Mouse (Mus musculus) stomach, embryonic 14.5 days (tissue): ENCODE measurements at regions not wholly inside any gene's neighbourhood (a gene's known extent, or its start where the extent isn't known, plus 50 kb on each side); places are given as distances from the start of the nearest gene placed in this dataset.

Experiments
- ATAC-seq: fragments of 200-750 bp; cut with Nextera tagmentation; 2 replicates; pipeline ENCODE4 v1.8.0; 2017; ENCODE audit warnings: low read depth, moderate TSS enrichment; ENCODE audit not compliant: insufficient number of reproducible peaks, insufficient read depth, low FRiP score
- H3K27ac ChIP-seq: fragments of 300-500 bp; sonication (generic); 2 replicates; pipeline ENCODE4 v1.5.1; 2014; ENCODE audit warnings: mild to moderate bottlenecking, low read length, moderate library complexity, mixed read lengths
- H3K27me3 ChIP-seq: fragments of 300-500 bp; sonication (generic); 2 replicates; pipeline ENCODE4 v1.6.1; 2014; ENCODE audit warnings: low read length, control low read depth, mixed read lengths; ENCODE audit not compliant: control insufficient read depth, insufficient read depth
- H3K36me3 ChIP-seq: fragments of 300-500 bp; sonication (generic); 2 replicates; pipeline ENCODE4 v1.6.1; 2014; ENCODE audit warnings: mild to moderate bottlenecking, control low read depth, low read length, moderate library complexity, mixed read lengths; ENCODE audit not compliant: control insufficient read depth, insufficient read depth
- H3K4me1 ChIP-seq: fragments of 300-500 bp; sonication (generic); 2 replicates; pipeline ENCODE4 v1.6.1; 2014; ENCODE audit warnings: low read length, control low read depth, mixed read lengths; ENCODE audit not compliant: control insufficient read depth, insufficient read depth
- H3K4me2 ChIP-seq: fragments of 300-500 bp; sonication (generic); replicated peaks from 2 replicates; pipeline ENCODE4 v1.6.1; 2014; ENCODE audit warnings: low read depth, low read length, control low read depth
- H3K4me3 ChIP-seq: fragments of 300-500 bp; sonication (generic); 2 replicates; pipeline ENCODE4 v1.5.1; 2014; ENCODE audit warnings: low read depth, low read length, control low read depth
- H3K9ac ChIP-seq: fragments of 300-500 bp; sonication (generic); replicated peaks from 2 replicates; pipeline ENCODE4 v1.6.1; 2014; ENCODE audit warnings: low read depth, mild to moderate bottlenecking, control low read depth, low read length, moderate library complexity, mixed read lengths
- H3K9me3 ChIP-seq: fragments of 300-500 bp; sonication (generic); 2 replicates; pipeline ENCODE4 v1.6.1; 2016; ENCODE audit warnings: low read depth, low read length, control low read depth; ENCODE audit not compliant: control insufficient read depth
- WGBS: fragments of 180-500 bp; shearing (Covaris S2); extraction: QIAGEN DNeasy Blood & Tissue Kit; methylation state at CpG from one replicate; pipeline ENCODE4 v1.1.7; 2014; 5-methylcytosine and 5-hydroxymethylcytosine counted together

DNA sequence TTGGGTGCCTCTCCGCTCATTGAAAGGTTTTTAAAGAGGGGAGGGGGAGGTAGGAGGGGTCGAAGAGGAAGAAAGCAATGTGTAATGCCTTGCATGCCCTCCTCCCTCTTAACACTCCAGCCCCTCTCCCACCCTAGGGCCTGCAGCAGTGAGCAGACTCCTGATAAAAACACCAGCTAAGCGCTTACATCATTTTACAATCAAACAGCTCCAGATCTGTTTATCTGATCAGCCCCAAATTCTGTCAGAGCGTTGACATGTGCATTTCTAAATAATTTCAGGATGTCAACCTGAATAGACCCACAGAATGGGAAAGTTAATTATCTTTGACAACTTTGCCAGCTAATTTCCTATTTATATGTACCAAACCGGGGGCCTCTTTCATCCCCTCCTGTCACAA is 189.4 kb upstream of the Dynlrb2 start:
- no peak for ATAC-seq
- 31% methylated on average over 5 of the region's 5 CpGs for WGBS
- H3K9ac ChIP-seq, result no peak overlapping the region

DNA sequence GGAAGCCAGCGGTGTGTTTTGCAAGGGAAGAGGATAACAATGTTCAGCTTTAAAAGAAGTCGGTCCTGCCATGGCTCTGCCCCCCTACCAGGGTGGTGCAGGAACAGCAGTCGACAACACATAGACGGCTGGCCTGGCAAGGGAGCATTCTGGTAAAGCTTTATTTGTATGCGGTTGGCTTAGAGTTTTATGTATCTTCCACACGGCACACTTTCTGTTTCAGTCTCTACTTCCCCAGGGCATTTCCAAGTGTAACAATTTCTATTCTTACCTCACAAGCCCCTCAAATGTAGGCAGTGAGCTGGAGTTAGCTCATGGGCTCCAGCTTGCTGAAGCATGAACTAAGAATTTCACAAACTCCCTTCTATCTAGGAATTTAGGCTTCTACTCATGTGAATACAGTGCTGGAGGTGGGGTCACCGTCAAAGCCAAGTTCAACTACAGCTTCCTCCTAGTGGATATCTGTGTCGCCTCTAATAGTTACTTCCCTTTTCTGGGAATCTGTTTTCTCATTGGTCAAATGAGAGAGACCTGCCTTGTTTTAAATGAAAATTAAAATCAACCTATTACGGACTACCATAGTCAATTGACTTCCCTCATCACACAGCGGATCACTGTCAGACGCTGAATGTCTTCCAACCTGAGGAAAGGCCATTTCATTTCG is 190.2 kb upstream of the Dynlrb2 start:
- H3K36me3 ChIP-seq, result no peaks in the 10 kb centered on the region
- H3K4me2 ChIP-seq, result no peak overlapping the region
- H3K9me3 ChIP-seq, result no peaks in the 10 kb centered on the region
- no peak for ATAC-seq
- no peaks in the 10 kb centered on the region for H3K4me1 ChIP-seq
- WGBS, result 91% methylated on average over 12 of the region's 12 CpGs
- no peak overlapping the region for H3K4me3 ChIP-seq
- H3K27ac ChIP-seq, result no peak overlapping the region
- no peak overlapping the region for H3K9ac ChIP-seq
- H3K27me3 ChIP-seq, result no peaks in the 10 kb centered on the region

More for the DNA sequence above, 189.4 kb upstream of the Dynlrb2 start:
- Histone ChIP-seq H3K4me1 (no peaks in the 10 kb centered on the region), H3K9me3 (no peaks in the 10 kb centered on the region), H3K4me3 (no peak overlapping the region), H3K27me3 (no peaks in the 10 kb centered on the region), H3K27ac (no peak overlapping the region), H3K36me3 (no peaks in the 10 kb centered on the region), H3K4me2 (no peak overlapping the region)

DNA sequence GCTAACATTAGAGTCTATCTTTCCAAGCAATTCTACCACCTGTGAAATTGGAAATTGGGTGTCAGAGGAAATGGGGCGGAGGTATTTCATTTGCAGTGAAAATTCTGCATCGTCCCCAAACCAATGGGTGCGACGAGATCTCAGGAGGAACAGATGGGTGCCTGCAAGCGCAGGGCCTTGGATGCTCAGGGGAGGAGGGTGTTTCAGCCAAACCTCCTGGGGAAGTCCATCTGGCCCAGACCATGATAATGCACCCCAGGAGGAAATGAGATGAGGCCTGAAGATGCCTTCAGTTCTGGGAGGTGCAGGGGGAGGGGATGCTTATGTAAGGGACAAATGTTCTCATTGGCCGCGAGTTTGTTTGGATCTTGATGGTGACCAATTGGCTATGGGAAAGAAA is 205.9 kb upstream of the Dynlrb2 start:
- Histone ChIP-seq H3K9me3 (no peaks in the 10 kb centered on the region), H3K27ac (no peak overlapping the region), H3K4me2 (no peak overlapping the region), H3K4me1 (no peaks in the 10 kb centered on the region), H3K9ac (no peak overlapping the region), H3K4me3 (no peak overlapping the region), H3K27me3 (no peaks in the 10 kb centered on the region), H3K36me3 (no peaks in the 10 kb centered on the region)
- ATAC-seq, result no peak
- WGBS, result 96% methylated on average over 7 of the region's 7 CpGs

DNA sequence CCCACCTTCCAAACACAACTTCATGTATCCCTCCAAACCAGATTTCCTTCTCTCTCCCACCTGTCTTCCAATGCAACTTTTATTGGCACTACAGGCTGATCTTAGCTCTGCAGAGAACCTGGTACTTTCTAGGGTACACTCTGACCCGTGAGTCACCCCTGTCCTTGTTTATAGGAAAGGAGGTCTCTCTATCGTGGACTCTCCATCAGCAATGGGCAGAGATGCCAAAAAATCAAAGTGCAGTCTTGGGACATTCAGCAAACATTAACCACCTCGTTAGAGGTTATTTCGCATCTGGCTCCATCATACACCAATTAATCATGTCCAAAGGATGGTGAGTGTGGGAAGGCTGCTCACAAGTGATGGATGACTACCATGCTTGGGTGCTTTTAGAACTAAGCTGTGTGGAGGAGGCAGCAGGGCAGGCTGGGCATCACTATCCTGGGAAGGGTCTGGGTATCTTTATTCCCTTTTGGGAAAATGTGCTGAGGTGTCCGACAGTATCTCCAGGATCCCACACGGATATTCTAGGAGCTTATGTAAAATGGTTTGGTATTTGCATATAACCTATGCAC is 214.0 kb upstream of the Dynlrb2 start:
- no peaks in the 10 kb centered on the region for H3K9me3 ChIP-seq
- no peak overlapping the region for H3K9ac ChIP-seq
- no peaks in the 10 kb centered on the region for H3K27me3 ChIP-seq
- no peaks in the 10 kb centered on the region for H3K4me1 ChIP-seq
- no peaks in the 10 kb centered on the region for H3K36me3 ChIP-seq
- H3K4me3 ChIP-seq, result no peak overlapping the region
- 56% methylated on average over 6 of the region's 6 CpGs for WGBS
- no peak overlapping the region for H3K27ac ChIP-seq
- no peak overlapping the region for H3K4me2 ChIP-seq
- ATAC-seq, result no peak

DNA sequence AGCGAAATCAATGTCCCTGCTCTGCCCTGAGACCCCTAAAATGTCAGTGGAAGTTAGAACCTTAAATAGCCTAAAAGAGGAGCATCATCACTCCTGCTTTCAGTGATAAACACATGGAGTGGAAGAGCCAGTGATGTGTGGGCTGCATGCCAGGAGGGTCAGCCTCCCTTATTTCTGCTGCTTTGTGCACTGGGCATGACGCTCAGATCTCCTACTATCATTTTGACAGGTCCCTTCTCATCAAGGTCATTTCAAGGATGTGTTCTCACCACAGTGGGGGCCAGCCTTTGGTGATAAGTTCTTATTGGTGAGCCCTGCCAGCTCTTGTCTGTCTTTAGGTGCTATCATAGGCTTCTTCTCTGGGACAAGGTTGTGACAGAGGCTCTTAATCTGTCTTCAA is 215.5 kb upstream of the Dynlrb2 start:
- ATAC-seq, result no peak
- Histone ChIP-seq H3K27ac (no peak overlapping the region), H3K27me3 (no peaks in the 10 kb centered on the region), H3K9ac (no peak overlapping the region), H3K4me3 (no peak overlapping the region), H3K4me1 (no peaks in the 10 kb centered on the region), H3K36me3 (no peaks in the 10 kb centered on the region), H3K9me3 (no peaks in the 10 kb centered on the region), H3K4me2 (no peak overlapping the region)
- WGBS, result 70% methylated on average over 2 of the region's 2 CpGs

DNA sequence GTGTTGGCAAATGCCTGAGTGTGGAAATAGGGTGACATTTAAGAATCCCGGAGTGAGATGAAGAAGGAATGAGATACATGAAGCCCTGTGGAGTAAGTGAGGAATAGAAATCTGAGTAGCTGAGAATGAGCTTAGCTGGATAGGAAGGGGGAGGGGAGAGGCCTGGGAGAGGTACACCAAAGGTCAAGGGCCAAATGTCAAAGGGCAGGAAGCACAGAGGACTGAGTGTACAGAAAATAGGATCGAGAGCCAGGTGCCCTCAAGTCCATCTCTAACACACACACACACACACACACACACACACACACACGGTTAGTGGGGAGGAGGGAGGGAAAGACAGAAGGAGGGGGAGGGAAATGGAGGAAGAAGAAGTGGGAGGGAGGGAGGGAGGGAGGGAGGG is 220.8 kb upstream of the Dynlrb2 start:
- Histone ChIP-seq H3K27me3 (no peaks in the 10 kb centered on the region), H3K27ac (no peak overlapping the region), H3K9me3 (no peaks in the 10 kb centered on the region), H3K36me3 (no peaks in the 10 kb centered on the region), H3K4me1 (no peaks in the 10 kb centered on the region), H3K9ac (no peak overlapping the region), H3K4me2 (no peak overlapping the region), H3K4me3 (no peak overlapping the region)
- 41% methylated on average over 2 of the region's 3 CpGs for WGBS
- no peak for ATAC-seq

DNA sequence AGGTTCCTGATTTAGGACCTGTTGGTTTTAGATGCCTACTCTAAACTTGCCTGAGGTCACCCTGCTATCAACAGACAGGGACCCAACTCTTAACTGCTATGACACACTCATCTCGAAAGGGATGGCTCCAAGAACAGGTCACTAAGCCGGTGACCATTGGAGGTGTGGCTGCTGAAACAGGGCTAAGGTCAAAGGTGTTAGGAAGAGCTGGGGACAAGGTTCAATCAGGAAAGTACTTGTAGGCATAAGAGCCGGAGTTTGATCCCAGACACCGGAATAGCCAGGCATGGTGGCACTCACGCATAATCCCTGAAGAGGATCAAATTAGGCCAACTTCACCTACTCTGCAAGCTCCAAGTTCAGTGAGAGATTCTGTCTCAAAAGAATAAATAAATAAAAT is 222.4 kb upstream of the Dynlrb2 start:
- Histone ChIP-seq H3K4me3 (no peak overlapping the region), H3K9ac (no peak overlapping the region), H3K27me3 (no peaks in the 10 kb centered on the region), H3K4me1 (no peaks in the 10 kb centered on the region), H3K4me2 (no peak overlapping the region), H3K27ac (no peak overlapping the region), H3K36me3 (no peaks in the 10 kb centered on the region), H3K9me3 (no peaks in the 10 kb centered on the region)
- WGBS, result 88% methylated on average over 5 of the region's 5 CpGs
- ATAC-seq, result no peak

DNA sequence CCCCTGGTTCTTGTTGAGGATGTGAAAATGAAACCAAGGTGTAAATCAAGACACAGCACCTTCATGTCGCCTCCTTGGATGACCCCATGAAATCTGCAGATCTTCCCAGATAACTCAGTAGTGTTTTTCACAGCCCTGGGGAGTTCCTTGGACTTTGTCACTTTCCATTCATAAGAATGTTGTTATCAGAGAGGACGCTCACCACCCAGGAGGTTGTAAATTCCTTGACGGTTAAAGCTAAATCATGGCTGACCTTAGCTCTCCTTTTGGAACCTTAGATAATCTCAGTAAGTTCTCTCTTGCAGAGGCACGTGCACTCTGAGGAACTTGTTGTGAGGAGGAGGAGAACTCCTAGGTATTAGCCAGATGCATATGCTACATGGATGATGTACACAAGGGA is 229.8 kb upstream of the Dynlrb2 start:
- ATAC-seq, result no peak
- WGBS, result 48% methylated on average over 4 of the region's 4 CpGs
- Histone ChIP-seq H3K4me2 (no peak overlapping the region), H3K9me3 (no peaks in the 10 kb centered on the region), H3K36me3 (no peaks in the 10 kb centered on the region), H3K27ac (no peak overlapping the region), H3K27me3 (no peaks in the 10 kb centered on the region), H3K4me3 (no peak overlapping the region), H3K9ac (no peak overlapping the region), H3K4me1 (no peaks in the 10 kb centered on the region)

DNA sequence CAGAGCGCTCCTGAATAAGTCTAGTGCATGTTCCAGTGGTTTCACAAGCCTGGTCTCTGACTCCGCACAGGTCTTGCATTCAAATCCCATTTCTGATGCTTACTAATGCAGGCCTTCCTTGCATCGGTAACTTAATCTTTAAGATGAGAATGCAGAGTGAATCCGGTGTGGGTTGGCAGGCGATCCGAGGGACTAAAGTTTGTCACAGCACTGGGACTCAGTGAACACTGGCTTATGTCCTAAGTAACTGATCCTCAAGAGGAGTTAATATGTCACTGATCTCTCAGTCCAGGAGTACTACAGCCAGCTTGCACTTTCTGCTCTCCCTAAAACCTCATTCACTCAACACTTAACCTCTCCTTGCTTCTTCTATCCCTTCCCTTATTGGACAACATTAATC is 233.5 kb upstream of the Dynlrb2 start:
- no peaks in the 10 kb centered on the region for H3K9me3 ChIP-seq
- 93% methylated on average over 6 of the region's 6 CpGs for WGBS
- H3K27ac ChIP-seq, result no peak overlapping the region
- no peaks in the 10 kb centered on the region for H3K36me3 ChIP-seq
- no peaks in the 10 kb centered on the region for H3K4me1 ChIP-seq
- ATAC-seq, result no peak
- no peak overlapping the region for H3K4me3 ChIP-seq
- H3K27me3 ChIP-seq, result no peaks in the 10 kb centered on the region
- no peak overlapping the region for H3K9ac ChIP-seq
- H3K4me2 ChIP-seq, result no peak overlapping the region
